ENCODE assay signal across 25 mouse cellular contexts in the genomic region with DNA sequence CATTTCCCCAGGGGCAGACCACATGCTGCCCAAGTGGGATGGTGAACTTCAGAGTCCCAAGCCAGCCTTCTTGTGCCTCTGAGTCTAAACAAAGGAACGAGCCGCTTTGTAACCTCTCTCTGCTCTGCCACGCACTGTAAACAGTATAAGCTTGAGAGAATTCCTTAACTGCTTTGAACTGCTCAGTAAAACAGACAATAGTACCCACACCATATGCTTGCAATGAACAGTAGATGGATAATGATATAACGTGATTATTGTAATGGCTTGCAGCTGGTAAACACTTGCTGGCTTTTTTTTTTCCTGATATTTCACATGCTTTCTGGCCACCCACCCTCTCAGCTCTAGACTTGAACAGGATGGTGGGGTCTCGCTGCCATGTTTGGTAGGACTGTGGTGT. TPM values are rescaled to one million over a fixed set of nuclear protein-coding genes. Genes with fewer than 3 reads are reported as not detected.
DNase-seq lines count a peak whose midpoint lies in the region; ATAC-seq lines count a peak whose summit lies in the region.
"Had no signal": no experiment of that assay in that cellular context is flagged by ENCODE, and none has a peak within 500 bp of the region (broad histone marks: within the 10 kb centered on the region; RNA-seq: fewer than 3 reads in every experiment).

No protein-coding gene starts in this region.

- peak overlapping the region; percentile 72 for H3K27ac ChIP-seq in embryonic facial prominence, embryonic 10.5 days (replicated peaks)
- H3K27ac ChIP-seq in embryonic facial prominence, embryonic 11.5 days (replicated peaks; ENCODE audit: low read depth, low read length) = no peak overlapping the region
- 0 out of 2 replicates have a peak overlapping the region, but pooled peaks have one; percentile 24 for H3K27ac ChIP-seq in embryonic facial prominence, embryonic 13.5 days
- no peak overlapping the region for H3K27ac ChIP-seq in embryonic facial prominence, embryonic 14.5 days (replicated peaks; ENCODE audit: low read depth, low read length)

- H3K4me3 ChIP-seq in embryonic facial prominence, embryonic 10.5 days = no peak overlapping the region
- no peak overlapping the region for H3K4me3 ChIP-seq in embryonic facial prominence, embryonic 11.5 days (ENCODE audit: low read depth, low read length)
- no peak overlapping the region for H3K4me3 ChIP-seq in embryonic facial prominence, embryonic 13.5 days
- no peak overlapping the region for H3K4me3 ChIP-seq in embryonic facial prominence, embryonic 14.5 days (ENCODE audit: low read depth, low read length)

- H3K9ac ChIP-seq in embryonic facial prominence, embryonic 11.5 days (replicated peaks; ENCODE audit: low read length) = no peak overlapping the region
- H3K9ac ChIP-seq in embryonic facial prominence, embryonic 13.5 days = no peak overlapping the region
- H3K9ac ChIP-seq in embryonic facial prominence, embryonic 14.5 days (ENCODE audit: low read depth, low read length) = no peak overlapping the region

- ATAC-seq in embryonic facial prominence, embryonic 11.5 days (replicated peaks; ENCODE audit: insufficient number of reproducible peaks, low FRiP score, low TSS enrichment, low read depth) = no peak; the same call in 1 of the 2 replicates
- 0 out of 2 replicates have a peak, but pooled peaks have one; percentile 40 for ATAC-seq in embryonic facial prominence, embryonic 13.5 days (ENCODE audit: insufficient number of reproducible peaks, insufficient read depth, low FRiP score, low TSS enrichment, low read depth)
- peak; percentile 61; the same call in 1 of the 2 replicates for ATAC-seq in embryonic facial prominence, embryonic 14.5 days (ENCODE audit: low read depth)
- ATAC-seq: activated CD4-positive, CD25-positive, alpha-beta regulatory T cell, adult 4 months; CD4-positive, CD25-positive, alpha-beta regulatory T cell, adult 4 months; Patski had no signal

- WGBS in embryonic facial prominence, embryonic 10.5 days = 57% methylated on average over 5 of the region's 5 CpGs
- WGBS in embryonic facial prominence, embryonic 11.5 days = 40% methylated on average over 5 of the region's 5 CpGs
- WGBS in embryonic facial prominence, embryonic 13.5 days = 26% methylated on average over 5 of the region's 5 CpGs
- WGBS in embryonic facial prominence, embryonic 14.5 days = 37% methylated on average over 5 of the region's 5 CpGs

- H3K4me2 ChIP-seq in embryonic facial prominence, embryonic 11.5 days (ENCODE audit: low read depth, low read length) = no peak overlapping the region
- H3K4me2 ChIP-seq in embryonic facial prominence, embryonic 13.5 days = no peak overlapping the region; the same call in 1 of the 2 replicates
- H3K4me2 ChIP-seq in embryonic facial prominence, embryonic 14.5 days (ENCODE audit: low read depth, low read length) = no peak overlapping the region

- no peaks in the 10 kb centered on the region for H3K36me3 ChIP-seq in embryonic facial prominence, embryonic 10.5 days (replicated peaks)
- H3K36me3 ChIP-seq in embryonic facial prominence, embryonic 11.5 days (replicated peaks; ENCODE audit: control insufficient read depth, insufficient read depth, low read depth, low read length) = no peaks in the 10 kb centered on the region
- no peaks in the 10 kb centered on the region for H3K36me3 ChIP-seq in embryonic facial prominence, embryonic 13.5 days
- H3K36me3 ChIP-seq in embryonic facial prominence, embryonic 14.5 days (ENCODE audit: control insufficient read depth, insufficient read depth, low read length) = no peaks in the 10 kb centered on the region
- H3K36me3 ChIP-seq: G1E had no signal

- H3K4me1 ChIP-seq in embryonic facial prominence, embryonic 10.5 days = peaks cover 48% of the 10 kb centered on the region
- H3K4me1 ChIP-seq in embryonic facial prominence, embryonic 11.5 days (ENCODE audit: control insufficient read depth, insufficient read depth, low read length) = no peaks in the 10 kb centered on the region; the same call in 1 of the 2 replicates
- peaks cover 38% of the 10 kb centered on the region for H3K4me1 ChIP-seq in embryonic facial prominence, embryonic 13.5 days
- peaks cover 17% of the 10 kb centered on the region; the same call in 1 of the 2 replicates for H3K4me1 ChIP-seq in embryonic facial prominence, embryonic 14.5 days (ENCODE audit: control insufficient read depth, insufficient read depth, low read length)

- H3K27me3 ChIP-seq in embryonic facial prominence, embryonic 10.5 days (replicated peaks; ENCODE audit: low read depth, poor library complexity, severe bottlenecking) = no peaks in the 10 kb centered on the region
- no peaks in the 10 kb centered on the region for H3K27me3 ChIP-seq in embryonic facial prominence, embryonic 11.5 days (ENCODE audit: control insufficient read depth, insufficient read depth, low read length)
- H3K27me3 ChIP-seq in embryonic facial prominence, embryonic 13.5 days = peaks cover 3% of the 10 kb centered on the region; the same call in 1 of the 2 replicates
- H3K27me3 ChIP-seq in embryonic facial prominence, embryonic 14.5 days (replicated peaks; ENCODE audit: control insufficient read depth, insufficient read depth, low read length) = no peaks in the 10 kb centered on the region
- H3K27me3 ChIP-seq: CH12.LX, Patski had no signal

- DNase-seq in embryonic facial prominence, embryonic 10.5 days (ENCODE audit: low spot score) = no peak
- peak; percentile 76 for DNase-seq in embryonic facial prominence, embryonic 11.5 days (ENCODE audit: low spot score)
- DNase-seq in embryonic facial prominence, embryonic 14.5 days (ENCODE audit: low spot score) = peak; percentile 63
- DNase-seq in ovary, adult 18-20 months (ENCODE audit: low spot score) = no peak
- no peak for DNase-seq in left cerebral cortex, adult 9 months (ENCODE audit: low spot score in 2 of 2)
- no peak for DNase-seq in left cerebral cortex, adult 18-20 months (ENCODE audit: low spot score in 2 of 2)
- DNase-seq in cerebellum, adult 9-11 months = no peak
- DNase-seq: adrenal gland, adult 2 months; adrenal gland, adult 8-10 months; adrenal gland, postnatal 10 days; adrenal gland, postnatal 14 days; adrenal gland, postnatal 25 days; adrenal gland, postnatal 36 days; B cell, adult 2 months; cerebellum, adult 11 months; cerebellum, adult 11-12 months had no signal

- H3K9me3 ChIP-seq in embryonic facial prominence, embryonic 10.5 days = no peaks in the 10 kb centered on the region
- no peaks in the 10 kb centered on the region for H3K9me3 ChIP-seq in embryonic facial prominence, embryonic 11.5 days (replicated peaks; ENCODE audit: control insufficient read depth, low read length)
- no peaks in the 10 kb centered on the region for H3K9me3 ChIP-seq in embryonic facial prominence, embryonic 13.5 days
- H3K9me3 ChIP-seq in embryonic facial prominence, embryonic 14.5 days (ENCODE audit: control insufficient read depth, low read length) = no peaks in the 10 kb centered on the region
- H3K9me3 ChIP-seq: G1E had no signal

RNA-seq across cellular contexts. Expression of a gene that starts 5.2 kb away (rescaled TPM):
- 1.3 and 1.6 TPM in 2 replicates for polyA plus RNA-seq in embryonic facial prominence, embryonic 10.5 days (2016; fragmentation: Nextera tagmentation; extraction: Ambion mirVana)
- polyA plus RNA-seq in embryonic facial prominence, embryonic 11.5 days (2014; fragmentation: Nextera tagmentation; extraction: Ambion mirVana) = 2.5 and 2.6 TPM in 2 replicates
- 3.0 and 4.8 TPM in 2 replicates for polyA plus RNA-seq in embryonic facial prominence, embryonic 13.5 days (2015; fragmentation: Nextera tagmentation; extraction: Ambion mirVana)
- polyA plus RNA-seq in embryonic facial prominence, embryonic 14.5 days (2014; fragmentation: Nextera tagmentation; extraction: Ambion mirVana) = 1.4 and 1.6 TPM in 2 replicates
- total RNA-seq in left cerebral cortex, adult 18-20 months (2021) = not detected
- total RNA-seq: adrenal gland, adult 18-20 months; adrenal gland, adult 2 months; adrenal gland, postnatal 36 days; CH12.LX; MEL had no signal
- polyA plus RNA-seq: activated CD4-positive, CD25-positive, alpha-beta regulatory T cell, adult 4 months; C2C12; CD4-positive, CD25-positive, alpha-beta regulatory T cell, adult 4 months; G1E; Patski had no signal

RNA-seq across cellular contexts. Expression of a gene that starts 11.9 kb away (rescaled TPM):
- 0.10 and 0.15 TPM in 2 replicates for polyA plus RNA-seq in embryonic facial prominence, embryonic 10.5 days (2016; fragmentation: Nextera tagmentation; extraction: Ambion mirVana)
- 0.06 and 0.27 TPM in 2 replicates for polyA plus RNA-seq in embryonic facial prominence, embryonic 11.5 days (2014; fragmentation: Nextera tagmentation; extraction: Ambion mirVana)
- 0.14 and 0.28 TPM in 2 replicates for polyA plus RNA-seq in embryonic facial prominence, embryonic 13.5 days (2015; fragmentation: Nextera tagmentation; extraction: Ambion mirVana)
- 0.13 and 0.14 TPM in 2 replicates for polyA plus RNA-seq in embryonic facial prominence, embryonic 14.5 days (2014; fragmentation: Nextera tagmentation; extraction: Ambion mirVana)
- under 1 TPM in 1 of 2 experiments, not detected in 1; 0.09 TPM for total RNA-seq in left cerebral cortex, adult 18-20 months (2021)
- total RNA-seq: adrenal gland, adult 18-20 months; adrenal gland, adult 8-10 months; adrenal gland, postnatal 36 days; MEL had no signal
- polyA plus RNA-seq: activated CD4-positive, CD25-positive, alpha-beta regulatory T cell, adult 4 months; C2C12; CD4-positive, CD25-positive, alpha-beta regulatory T cell, adult 4 months; G1E had no signal

Comparison
In these comparisons a context has a peak if more than half of its experiments do, and no peak if none do; other contexts are left out.
1. DNase-seq: peak in embryonic facial prominence, embryonic 11.5 days (single experiment) and embryonic facial prominence, embryonic 14.5 days (single experiment); none in embryonic facial prominence, embryonic 10.5 days (single experiment), ovary, adult 18-20 months (single experiment), left cerebral cortex, adult 9 months (0 of 2), left cerebral cortex, adult 18-20 months (0 of 2) and cerebellum, adult 9-11 months (single experiment).
2. H3K27ac ChIP-seq: peak in embryonic facial prominence, embryonic 10.5 days (single experiment) and embryonic facial prominence, embryonic 13.5 days (single experiment); none in embryonic facial prominence, embryonic 11.5 days (single experiment) and embryonic facial prominence, embryonic 14.5 days (single experiment).